Mouse (Mus musculus) C2C12 (cell line): Measurements from ENCODE around the gene Plin4.

ENCODE experiments used
- CTCF ChIP-seq: IDR thresholded peaks from one replicate; pipeline ENCODE4 v1.5.1; 2011; ENCODE audit not compliant: control insufficient read depth, insufficient read depth, insufficient read length
- FOSL1 ChIP-seq: IDR thresholded peaks from one replicate; pipeline ENCODE4 v1.8.0; 2011; ENCODE audit warnings: mild to moderate bottlenecking, low read length; ENCODE audit not compliant: poor library complexity, insufficient read depth, severe bottlenecking
- MAX ChIP-seq: IDR thresholded peaks from one replicate; pipeline ENCODE4 v1.6.1; 2011; ENCODE audit warnings: mild to moderate bottlenecking, control low read depth
- MYOG ChIP-seq: IDR thresholded peaks from one replicate; pipeline ENCODE4 v1.6.1; 2011; ENCODE audit not compliant: control insufficient read depth, insufficient read length; ENCODE audit errors: extremely low read depth
- USF1 ChIP-seq: IDR thresholded peaks from one replicate; pipeline ENCODE4 v1.6.1; 2011; ENCODE audit warnings: low read depth, mild to moderate bottlenecking, control low read depth, moderate library complexity

- TF ChIP-seq CTCF (no peak), MAX (no peak), USF1 (no peak), MYOG (no peak), FOSL1 (no peak)
These were observed 18.6 kb upstream of the Plin4 start for GRCm38 (mm10) chr17:56128246-56128645.
